18 mouse cellular contexts compared by ENCODE assay signal in the genomic region with DNA sequence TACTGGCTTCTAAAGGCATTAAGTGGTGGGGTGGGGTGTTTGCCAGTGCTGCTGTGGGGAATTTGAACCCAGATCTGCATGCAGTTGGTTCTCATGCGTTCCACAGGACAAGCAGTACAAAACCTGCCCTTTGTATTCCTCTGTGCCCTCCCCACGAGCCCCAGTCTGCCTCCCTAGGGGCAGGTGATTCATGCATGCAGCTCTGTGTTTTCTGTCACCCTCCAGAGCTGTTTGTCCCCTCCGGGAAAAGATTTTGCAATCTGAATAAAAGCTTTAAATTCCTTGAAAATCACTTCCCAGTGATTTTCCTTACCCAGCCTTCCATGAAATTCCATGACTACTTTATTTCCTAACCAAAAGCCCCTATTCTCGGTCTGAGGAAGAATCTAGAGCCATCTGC.
"Had no signal": no experiment of that assay in that cellular context is flagged by ENCODE, and none has a peak within 500 bp of the region (broad histone marks: within the 10 kb centered on the region; RNA-seq: fewer than 3 reads in every experiment).

No protein-coding gene starts in this region.

- H3K27ac ChIP-seq: limb, embryonic 12.5 days; limb, embryonic 15.5 days; liver, embryonic 14.5 days; midbrain, embryonic 10.5 days; midbrain, embryonic 13.5 days had no signal

- H3K4me1 ChIP-seq: limb, embryonic 15.5 days; megakaryocyte, embryonic 14.5 days; midbrain, embryonic 13.5 days had no signal

- H3K4me3 ChIP-seq: limb, embryonic 12.5 days; limb, embryonic 15.5 days; megakaryocyte, embryonic 14.5 days; midbrain, embryonic 10.5 days; midbrain, embryonic 13.5 days; myocyte had no signal

- H3K4me2 ChIP-seq: limb, embryonic 12.5 days; limb, embryonic 15.5 days; liver, embryonic 11.5 days; midbrain, embryonic 13.5 days had no signal

- H3K9me3 ChIP-seq: limb, embryonic 15.5 days; megakaryocyte, embryonic 14.5 days; midbrain, embryonic 10.5 days; midbrain, embryonic 13.5 days had no signal

- ATAC-seq: liver, postnatal 0 days; midbrain, embryonic 13.5 days; midbrain, embryonic 16.5 days had no signal

- H3K36me3 ChIP-seq: limb, embryonic 12.5 days; limb, embryonic 15.5 days; midbrain, embryonic 10.5 days; midbrain, embryonic 13.5 days had no signal

- H3K9ac ChIP-seq: limb, embryonic 12.5 days; limb, embryonic 15.5 days; liver, embryonic 14.5 days; liver, postnatal 0 days; midbrain, embryonic 13.5 days had no signal

- H3K27me3 ChIP-seq: limb, embryonic 12.5 days; limb, embryonic 15.5 days; midbrain, embryonic 13.5 days had no signal

- DNase-seq: kidney, adult 18-20 months; kidney, adult 9 months; kidney, postnatal 14 days; kidney, postnatal 4 days; left cerebral cortex, postnatal 4 days; liver, postnatal 0 days; lung, postnatal 36 days; thymus, adult 2 months; thymus, postnatal 25 days had no signal
